Mouse (Mus musculus): ENCODE data around the gene Plppr4. TPM values are rescaled to one million over a fixed set of nuclear protein-coding genes. Genes with fewer than 3 reads are reported as not detected.

Plppr4 gene
- total RNA-seq (2012; rRNA removed): not detected in 2 replicates

GRCm38 (mm10) chr3:117360528-117360927, at the start of gene Plppr4:
Gene Plppr4 (minus strand): TSS chr3:117360876.
- Histone ChIP-seq H3K4me3 (ENCODE audit: insufficient read depth in 1 of 2, low read depth in 1 of 2, low read length in 2 of 2, poor library complexity in 1 of 2, severe bottlenecking in 1 of 2) (peak within 1 kb of the TSS; percentile 52 to 69), H3K4me1 (ENCODE audit: control insufficient read depth in 2 of 2, insufficient read depth in 2 of 2, low read length in 2 of 2, poor library complexity in 1 of 2) (no peaks in the 10 kb centered on the region), H3K36me3 (ENCODE audit: control insufficient read depth, insufficient read depth, low read length, poor library complexity, severe bottlenecking) (no peaks in the 10 kb centered on the region), H3K27ac (ENCODE audit: insufficient read depth, low read depth, low read length, poor library complexity, severe bottlenecking) (no peak within 1 kb of the TSS), H3K9me3 (ENCODE audit: control insufficient read depth, insufficient read depth, low read depth, low read length) (no peaks in the 10 kb centered on the region), H3K9ac (ENCODE audit: insufficient read depth, low read depth, low read length, poor library complexity, severe bottlenecking) (peak within 1 kb of the TSS; percentile 36)
- no peak for DNase-seq (ENCODE audit: low read depth, low spot score)
- in situ Hi-C loops (cut with MboI; ENCODE audit: low sequenced_read_pairs in 2 of 2, unreplicated experiment in 2 of 2): no loop called here
- no peak for TF ChIP-seq MAFK (IDR thresholded peaks at IDR 0.05; ENCODE audit: insufficient read depth, low read depth, low read length)
- TF ChIP-seq ZNF384 (IDR thresholded peaks at IDR 0.05; ENCODE audit: low read depth, low read length): no peak
- no peak for TF ChIP-seq HCFC1 (IDR thresholded peaks at IDR 0.05; ENCODE audit: borderline replicate concordance, insufficient read depth, low read length)
- TF ChIP-seq CHD2 (IDR thresholded peaks at IDR 0.05; ENCODE audit: low read depth, low read length): no peak
- TF ChIP-seq ZC3H11A (IDR thresholded peaks at IDR 0.05; ENCODE audit: borderline replicate concordance, low read depth, low read length): no peak

DNA sequence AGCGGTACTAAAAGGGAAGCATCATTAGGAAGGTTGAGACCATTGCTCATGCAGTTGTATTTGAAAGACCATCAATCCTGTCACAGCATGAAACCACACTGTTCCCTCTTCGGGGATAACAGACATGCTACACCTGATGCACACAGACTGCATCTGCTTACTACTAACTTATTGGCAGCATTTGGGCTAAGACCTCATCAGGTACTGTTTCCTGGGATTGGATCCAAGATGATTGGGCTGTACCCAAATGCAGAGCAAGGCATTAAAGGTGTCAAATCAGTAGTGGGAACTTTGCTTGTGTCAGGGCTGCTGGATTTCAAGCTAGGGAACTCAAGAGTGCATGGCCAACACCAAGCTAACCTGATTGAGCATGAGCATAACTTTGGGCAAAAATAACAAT, 45.1 kb upstream of the Plppr4 start:
- in situ Hi-C loops (cut with MboI; ENCODE audit: low sequenced_read_pairs in 2 of 2, unreplicated experiment in 2 of 2): no loop called here
- Histone ChIP-seq H3K36me3 (ENCODE audit: control insufficient read depth, insufficient read depth, low read length, poor library complexity, severe bottlenecking) (no peaks in the 10 kb centered on the region), H3K4me3 (ENCODE audit: insufficient read depth in 1 of 2, low read depth in 1 of 2, low read length in 2 of 2, poor library complexity in 1 of 2, severe bottlenecking in 1 of 2) (no peak overlapping the region), H3K4me1 (ENCODE audit: control insufficient read depth in 2 of 2, insufficient read depth in 2 of 2, low read length in 2 of 2, poor library complexity in 1 of 2) (no peaks in the 10 kb centered on the region), H3K9ac (ENCODE audit: insufficient read depth, low read depth, low read length, poor library complexity, severe bottlenecking) (no peak overlapping the region), H3K9me3 (ENCODE audit: control insufficient read depth, insufficient read depth, low read depth, low read length) (no peaks in the 10 kb centered on the region), H3K27ac (ENCODE audit: insufficient read depth, low read depth, low read length, poor library complexity, severe bottlenecking) (no peak overlapping the region)
- no peak for DNase-seq (ENCODE audit: low read depth, low spot score)
- TF ChIP-seq MAFK (IDR thresholded peaks at IDR 0.05; ENCODE audit: insufficient read depth, low read depth, low read length) (no peak), ZC3H11A (IDR thresholded peaks at IDR 0.05; ENCODE audit: borderline replicate concordance, low read depth, low read length) (no peak), ZNF384 (IDR thresholded peaks at IDR 0.05; ENCODE audit: low read depth, low read length) (no peak), HCFC1 (IDR thresholded peaks at IDR 0.05; ENCODE audit: borderline replicate concordance, insufficient read depth, low read length) (no peak), CHD2 (IDR thresholded peaks at IDR 0.05; ENCODE audit: low read depth, low read length) (no peak)

GRCm38 (mm10) chr3:117403740-117404139, 43.1 kb upstream of the Plppr4 start:
- in situ Hi-C loops (cut with MboI; ENCODE audit: low sequenced_read_pairs in 2 of 2, unreplicated experiment in 2 of 2): no loop called here
- Histone ChIP-seq H3K9me3 (ENCODE audit: control insufficient read depth, insufficient read depth, low read depth, low read length) (no peaks in the 10 kb centered on the region), H3K27ac (ENCODE audit: insufficient read depth, low read depth, low read length, poor library complexity, severe bottlenecking) (no peak overlapping the region), H3K4me3 (ENCODE audit: insufficient read depth in 1 of 2, low read depth in 1 of 2, low read length in 2 of 2, poor library complexity in 1 of 2, severe bottlenecking in 1 of 2) (no peak overlapping the region), H3K36me3 (ENCODE audit: control insufficient read depth, insufficient read depth, low read length, poor library complexity, severe bottlenecking) (no peaks in the 10 kb centered on the region), H3K4me1 (ENCODE audit: control insufficient read depth in 2 of 2, insufficient read depth in 2 of 2, low read length in 2 of 2, poor library complexity in 1 of 2) (no peaks in the 10 kb centered on the region), H3K9ac (ENCODE audit: insufficient read depth, low read depth, low read length, poor library complexity, severe bottlenecking) (no peak overlapping the region)
- DNase-seq (ENCODE audit: low read depth, low spot score): no peak
- TF ChIP-seq ZNF384 (IDR thresholded peaks at IDR 0.05; ENCODE audit: low read depth, low read length) (no peak), MAFK (IDR thresholded peaks at IDR 0.05; ENCODE audit: insufficient read depth, low read depth, low read length) (no peak), HCFC1 (IDR thresholded peaks at IDR 0.05; ENCODE audit: borderline replicate concordance, insufficient read depth, low read length) (no peak), ZC3H11A (IDR thresholded peaks at IDR 0.05; ENCODE audit: borderline replicate concordance, low read depth, low read length) (no peak), CHD2 (IDR thresholded peaks at IDR 0.05; ENCODE audit: low read depth, low read length) (no peak)

DNA sequence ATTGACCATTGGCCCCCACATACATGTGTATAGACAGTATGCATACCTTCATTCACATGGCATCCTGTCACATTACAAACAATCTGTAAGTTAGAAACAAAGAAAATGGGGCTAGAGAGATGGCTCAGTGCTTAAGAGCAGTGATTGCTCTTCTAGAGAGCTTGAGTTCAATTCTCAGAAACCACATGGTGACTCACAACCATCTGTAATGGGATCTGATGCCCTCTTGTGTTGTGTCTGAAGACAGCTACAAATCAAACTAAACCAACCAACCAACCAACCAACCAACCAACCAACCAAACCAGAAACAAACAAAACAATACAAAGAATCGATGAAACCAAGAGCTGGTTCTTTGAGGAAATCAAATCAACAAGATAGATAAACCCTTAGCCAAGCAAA, 5.4 kb upstream of the Plppr4 start:
- DNase-seq (ENCODE audit: low read depth, low spot score): no peak
- Histone ChIP-seq H3K36me3 (ENCODE audit: control insufficient read depth, insufficient read depth, low read length, poor library complexity, severe bottlenecking) (no peaks in the 10 kb centered on the region), H3K9me3 (ENCODE audit: control insufficient read depth, insufficient read depth, low read depth, low read length) (no peaks in the 10 kb centered on the region), H3K4me1 (ENCODE audit: control insufficient read depth in 2 of 2, insufficient read depth in 2 of 2, low read length in 2 of 2, poor library complexity in 1 of 2) (no peaks in the 10 kb centered on the region), H3K4me3 (ENCODE audit: insufficient read depth in 1 of 2, low read depth in 1 of 2, low read length in 2 of 2, poor library complexity in 1 of 2, severe bottlenecking in 1 of 2) (no peak overlapping the region), H3K27ac (ENCODE audit: insufficient read depth, low read depth, low read length, poor library complexity, severe bottlenecking) (no peak overlapping the region), H3K9ac (ENCODE audit: insufficient read depth, low read depth, low read length, poor library complexity, severe bottlenecking) (no peak overlapping the region)
- in situ Hi-C loops (cut with MboI; ENCODE audit: low sequenced_read_pairs in 2 of 2, unreplicated experiment in 2 of 2): no loop called here
- TF ChIP-seq MAFK (IDR thresholded peaks at IDR 0.05; ENCODE audit: insufficient read depth, low read depth, low read length) (no peak), ZNF384 (IDR thresholded peaks at IDR 0.05; ENCODE audit: low read depth, low read length) (no peak), HCFC1 (IDR thresholded peaks at IDR 0.05; ENCODE audit: borderline replicate concordance, insufficient read depth, low read length) (no peak), ZC3H11A (IDR thresholded peaks at IDR 0.05; ENCODE audit: borderline replicate concordance, low read depth, low read length) (no peak), CHD2 (IDR thresholded peaks at IDR 0.05; ENCODE audit: low read depth, low read length) (no peak)

Data from ES-E14 (cell line).